Mouse (Mus musculus): ENCODE data around the gene Vti1a. TPM values are rescaled to one million over a fixed set of nuclear protein-coding genes. Genes with fewer than 3 reads are reported as not detected.
A peak's percentile ranks its signal among the peaks of the same experiment; 100 is the strongest.

Gene Vti1a
- polyA plus RNA-seq, 1 experiment from 2014 or later: 12.8 TPM

DNA sequence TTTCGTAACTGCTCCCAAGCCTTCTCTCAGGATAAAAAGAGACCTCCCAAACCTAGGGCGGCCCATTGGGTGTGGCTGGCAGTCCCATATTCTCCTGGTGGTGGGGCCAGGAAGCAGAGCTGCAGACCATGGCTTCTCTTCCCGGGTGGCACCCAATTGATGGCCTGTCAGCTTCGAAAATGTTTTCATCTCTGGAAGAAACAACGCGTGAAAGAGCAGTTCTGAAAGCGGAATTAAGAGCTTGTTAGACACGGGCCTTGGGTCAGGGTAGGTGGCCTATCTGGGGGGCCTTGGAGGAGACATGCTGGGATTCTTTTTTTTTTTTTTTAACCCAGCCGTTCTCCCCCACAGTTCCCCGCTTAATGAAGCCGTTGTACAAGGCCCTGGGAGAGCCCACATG lies 326.3 kb downstream of the Vti1a start:
- 72% methylated on average over 11 of the region's 11 CpGs for WGBS (ENCODE audit: insufficient replicate concordance)
- no peak overlapping the region for H3K9ac ChIP-seq (ENCODE audit: low read depth, low read length)
- H3K4me3 ChIP-seq (ENCODE audit: low read depth, low read length): no peak overlapping the region
- no peak overlapping the region for H3K27ac ChIP-seq (ENCODE audit: low read length)
- no peaks in the 10 kb centered on the region for H3K9me3 ChIP-seq (replicated peaks; ENCODE audit: control insufficient read depth, low read length)
- no peaks in the 10 kb centered on the region for H3K36me3 ChIP-seq (ENCODE audit: control insufficient read depth, insufficient read depth)
- ATAC-seq (ENCODE audit: low read depth): no peak
- H3K4me1 ChIP-seq (ENCODE audit: control insufficient read depth, low read depth, low read length): peaks cover 6% of the 10 kb centered on the region
- no peak overlapping the region for H3K4me2 ChIP-seq (ENCODE audit: low read depth, low read length)
- H3K27me3 ChIP-seq (ENCODE audit: control insufficient read depth, insufficient read depth, low read depth, low read length): no peaks in the 10 kb centered on the region

DNA sequence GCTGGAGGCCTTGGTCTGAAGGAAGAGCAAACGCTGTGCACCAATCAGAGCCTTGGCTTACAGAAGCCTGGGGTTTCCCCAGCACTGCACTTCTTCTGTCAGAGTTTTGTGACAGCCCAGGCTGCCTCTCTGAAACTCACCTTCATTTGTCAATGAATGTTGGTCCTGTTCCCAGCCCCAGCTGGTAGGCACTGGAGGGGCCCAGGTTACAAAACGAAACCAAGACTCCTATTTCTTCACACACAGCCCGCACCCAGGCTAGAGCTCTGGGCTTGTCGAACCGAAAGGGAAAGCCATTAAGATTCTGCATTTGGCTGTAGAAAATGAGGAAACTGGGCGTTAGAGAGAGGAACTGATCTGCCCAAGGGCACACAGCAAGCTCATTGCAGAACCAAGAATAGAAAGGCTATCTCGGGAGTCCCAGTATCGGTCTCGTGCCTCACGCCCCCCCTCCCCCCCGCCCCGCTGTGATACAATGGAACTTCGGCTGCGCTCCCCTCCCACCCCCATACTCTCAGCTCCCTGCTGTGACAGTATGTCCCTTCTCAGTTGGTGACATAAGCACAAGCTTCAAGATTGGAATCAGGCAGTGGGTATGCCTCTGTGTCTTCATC lies 327.3 kb downstream of the Vti1a start:
- Histone ChIP-seq H3K4me1 (ENCODE audit: control insufficient read depth, low read depth, low read length) (peaks cover 6% of the 10 kb centered on the region), H3K9me3 (replicated peaks; ENCODE audit: control insufficient read depth, low read length) (no peaks in the 10 kb centered on the region), H3K27ac (ENCODE audit: low read length) (peak overlapping the region; percentile 66), H3K36me3 (ENCODE audit: control insufficient read depth, insufficient read depth) (no peaks in the 10 kb centered on the region), H3K27me3 (ENCODE audit: control insufficient read depth, insufficient read depth, low read depth, low read length) (no peaks in the 10 kb centered on the region), H3K4me2 (ENCODE audit: low read depth, low read length) (peak overlapping the region; percentile 63), H3K9ac (ENCODE audit: low read depth, low read length) (peak overlapping the region; percentile 55), H3K4me3 (ENCODE audit: low read depth, low read length) (peak overlapping the region; percentile 59)
- under 1% methylated on average over 13 of the region's 14 CpGs for WGBS (ENCODE audit: insufficient replicate concordance)
- peak; percentile 74 for ATAC-seq (ENCODE audit: low read depth)

DNA sequence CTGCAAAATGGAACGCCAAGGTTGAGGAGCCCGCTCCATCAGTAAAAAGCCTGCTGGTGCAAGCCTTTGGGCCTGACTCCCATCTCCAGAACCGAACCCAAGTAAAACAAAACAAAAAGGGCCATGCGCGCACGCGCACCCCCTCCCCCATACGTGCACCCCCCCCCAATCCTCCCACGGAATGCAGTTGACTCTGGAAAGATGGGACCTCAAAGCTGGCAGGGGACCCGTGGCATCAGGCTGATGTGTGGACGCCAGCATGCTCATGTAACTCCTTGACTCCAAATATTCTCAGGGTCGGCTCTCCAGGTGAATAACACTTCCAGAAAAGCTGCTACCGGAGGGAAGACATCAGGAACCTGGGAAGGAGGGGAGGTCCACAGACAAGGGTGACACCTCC lies 327.8 kb downstream of the Vti1a start:
- WGBS (ENCODE audit: insufficient replicate concordance): 54% methylated on average over 13 of the region's 13 CpGs
- peak overlapping the region; percentile 66; the same call in 1 of the 2 replicates for H3K27ac ChIP-seq (ENCODE audit: low read length)
- no peak overlapping the region; the same call in 1 of the 2 replicates for H3K9ac ChIP-seq (ENCODE audit: low read depth, low read length)
- H3K36me3 ChIP-seq (ENCODE audit: control insufficient read depth, insufficient read depth): no peaks in the 10 kb centered on the region
- peak overlapping the region; percentile 63 for H3K4me2 ChIP-seq (ENCODE audit: low read depth, low read length)
- H3K9me3 ChIP-seq (replicated peaks; ENCODE audit: control insufficient read depth, low read length): no peaks in the 10 kb centered on the region
- H3K4me3 ChIP-seq (ENCODE audit: low read depth, low read length): peak overlapping the region; percentile 59
- peaks cover 6% of the 10 kb centered on the region for H3K4me1 ChIP-seq (ENCODE audit: control insufficient read depth, low read depth, low read length)
- H3K27me3 ChIP-seq (ENCODE audit: control insufficient read depth, insufficient read depth, low read depth, low read length): no peaks in the 10 kb centered on the region
- no peak for ATAC-seq (ENCODE audit: low read depth)

DNA sequence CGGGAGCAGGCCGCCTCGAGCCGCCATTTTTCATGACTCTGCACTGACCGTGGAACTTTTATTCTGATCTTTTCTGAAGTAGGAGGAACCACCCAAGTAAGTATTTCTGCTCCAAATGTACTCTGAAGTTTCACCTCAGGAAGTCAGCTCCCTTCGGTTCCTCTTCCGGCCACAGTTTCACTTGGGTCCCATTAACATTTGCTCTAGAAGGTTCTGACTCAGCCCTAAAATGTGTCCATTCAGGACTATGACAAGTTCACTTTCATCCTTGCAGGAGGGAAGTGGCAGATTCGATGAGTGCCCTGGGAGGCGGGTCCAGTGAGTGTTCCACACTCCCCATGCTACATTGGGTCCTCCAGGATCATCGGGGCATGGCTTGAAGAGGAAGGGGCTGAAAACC lies 333.3 kb downstream of the Vti1a start:
- H3K9me3 ChIP-seq (replicated peaks; ENCODE audit: control insufficient read depth, low read length): no peaks in the 10 kb centered on the region
- H3K27me3 ChIP-seq (ENCODE audit: control insufficient read depth, insufficient read depth, low read depth, low read length): no peaks in the 10 kb centered on the region
- no peak overlapping the region for H3K27ac ChIP-seq (ENCODE audit: low read length)
- no peak overlapping the region for H3K4me2 ChIP-seq (ENCODE audit: low read depth, low read length)
- no peak overlapping the region for H3K9ac ChIP-seq (ENCODE audit: low read depth, low read length)
- peaks cover 3% of the 10 kb centered on the region for H3K4me1 ChIP-seq (ENCODE audit: control insufficient read depth, low read depth, low read length)
- no peak for ATAC-seq (ENCODE audit: low read depth)
- WGBS (ENCODE audit: insufficient replicate concordance): 63% methylated on average over 10 of the region's 10 CpGs
- no peaks in the 10 kb centered on the region for H3K36me3 ChIP-seq (ENCODE audit: control insufficient read depth, insufficient read depth)
- no peak overlapping the region for H3K4me3 ChIP-seq (ENCODE audit: low read depth, low read length)

DNA sequence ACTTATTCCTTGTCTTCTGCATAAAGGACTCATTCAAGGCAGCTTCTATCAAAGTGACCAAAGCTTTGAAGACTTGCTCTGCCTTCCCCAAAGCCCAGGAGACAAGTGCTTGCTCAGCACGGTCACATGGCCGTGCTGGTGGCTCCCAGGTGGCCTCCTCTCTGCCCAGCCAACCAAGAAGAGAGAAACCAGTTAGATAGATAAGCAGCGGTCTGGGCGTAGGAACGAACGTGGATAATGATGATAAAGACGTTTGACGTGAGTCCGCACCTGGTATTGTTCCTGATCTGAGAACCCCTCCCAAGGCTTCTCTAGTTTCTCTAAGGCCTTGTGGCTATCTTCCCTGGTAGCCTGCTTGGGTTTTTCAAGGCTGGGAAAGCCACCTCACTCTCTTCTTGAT lies 334.9 kb downstream of the Vti1a start:
- ATAC-seq (ENCODE audit: low read depth): peak; percentile 78
- 28% methylated on average over 9 of the region's 9 CpGs for WGBS (ENCODE audit: insufficient replicate concordance)

DNA sequence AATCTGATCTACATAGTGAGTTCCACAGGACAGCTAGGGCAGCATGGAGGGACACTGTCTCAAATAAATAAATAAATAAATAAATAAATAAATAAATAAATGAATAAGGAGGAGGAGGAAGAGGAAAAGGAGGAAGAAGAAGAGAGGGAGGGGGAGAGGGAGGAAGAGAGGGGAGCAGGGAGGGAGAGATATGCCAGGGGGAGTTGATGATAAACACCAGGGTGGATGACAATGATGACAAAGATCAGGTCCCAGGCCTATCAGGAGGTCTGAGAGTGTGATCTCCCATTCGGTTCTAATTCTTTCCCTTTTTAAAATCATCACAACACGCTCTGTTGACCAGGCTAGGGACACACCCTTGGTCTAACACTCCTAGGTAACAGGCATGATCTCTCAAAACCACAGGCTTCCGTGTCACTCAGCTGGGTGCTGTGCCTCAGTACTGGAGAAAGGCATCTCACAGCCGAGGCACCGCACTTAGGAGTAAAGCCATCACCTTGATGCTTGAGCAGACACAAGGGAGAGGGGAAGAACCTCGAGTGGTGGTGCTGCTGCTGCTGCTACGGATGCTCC lies 336.7 kb downstream of the Vti1a start:
- no peak for ATAC-seq (ENCODE audit: low read depth)
- no peak overlapping the region for H3K27ac ChIP-seq (ENCODE audit: low read length)
- H3K4me2 ChIP-seq (ENCODE audit: low read depth, low read length): no peak overlapping the region
- WGBS (ENCODE audit: insufficient replicate concordance): 54% methylated on average over 7 of the region's 7 CpGs
- no peaks in the 10 kb centered on the region for H3K36me3 ChIP-seq (ENCODE audit: control insufficient read depth, insufficient read depth)
- H3K27me3 ChIP-seq (ENCODE audit: control insufficient read depth, insufficient read depth, low read depth, low read length): no peaks in the 10 kb centered on the region
- peaks cover 3% of the 10 kb centered on the region for H3K4me1 ChIP-seq (ENCODE audit: control insufficient read depth, low read depth, low read length)
- H3K9me3 ChIP-seq (replicated peaks; ENCODE audit: control insufficient read depth, low read length): no peaks in the 10 kb centered on the region
- H3K9ac ChIP-seq (ENCODE audit: low read depth, low read length): no peak overlapping the region
- no peak overlapping the region for H3K4me3 ChIP-seq (ENCODE audit: low read depth, low read length)

More for the DNA sequence above, 334.9 kb downstream of the Vti1a start:
- Histone ChIP-seq H3K9me3 (replicated peaks; ENCODE audit: control insufficient read depth, low read length) (no peaks in the 10 kb centered on the region), H3K36me3 (ENCODE audit: control insufficient read depth, insufficient read depth) (no peaks in the 10 kb centered on the region), H3K4me1 (ENCODE audit: control insufficient read depth, low read depth, low read length) (peaks cover 3% of the 10 kb centered on the region), H3K27ac (ENCODE audit: low read length) (no peak overlapping the region), H3K27me3 (ENCODE audit: control insufficient read depth, insufficient read depth, low read depth, low read length) (no peaks in the 10 kb centered on the region), H3K4me3 (ENCODE audit: low read depth, low read length) (no peak overlapping the region), H3K9ac (ENCODE audit: low read depth, low read length) (no peak overlapping the region), H3K4me2 (ENCODE audit: low read depth, low read length) (no peak overlapping the region)

DNA sequence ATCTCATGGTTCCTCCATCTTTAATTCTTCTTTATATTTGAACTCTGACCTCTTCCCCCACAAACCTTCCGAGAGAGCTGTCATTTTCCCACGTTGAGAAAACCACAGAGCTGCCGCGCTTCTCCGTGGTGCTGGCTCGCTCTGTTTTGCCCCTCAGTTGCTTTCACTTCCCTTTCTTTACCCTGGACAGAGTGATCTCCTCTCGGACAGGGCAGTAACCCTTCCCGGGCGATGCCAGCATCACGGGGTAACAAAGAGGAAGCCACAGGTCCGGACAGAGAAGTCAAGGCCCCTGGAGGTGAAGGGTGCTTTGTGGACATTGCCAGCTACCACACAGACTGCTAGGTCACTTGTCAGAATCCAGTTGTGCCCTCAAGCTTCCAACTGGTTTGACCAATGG lies 344.1 kb downstream of the Vti1a start:
- H3K9ac ChIP-seq (ENCODE audit: low read depth, low read length): no peak overlapping the region
- H3K4me3 ChIP-seq (ENCODE audit: low read depth, low read length): no peak overlapping the region
- no peak overlapping the region for H3K4me2 ChIP-seq (ENCODE audit: low read depth, low read length)
- 0 out of 2 replicates have a peak, but pooled peaks have one; percentile 45 for ATAC-seq (ENCODE audit: low read depth)
- no peaks in the 10 kb centered on the region for H3K9me3 ChIP-seq (replicated peaks; ENCODE audit: control insufficient read depth, low read length)
- H3K27me3 ChIP-seq (ENCODE audit: control insufficient read depth, insufficient read depth, low read depth, low read length): no peaks in the 10 kb centered on the region
- H3K36me3 ChIP-seq (ENCODE audit: control insufficient read depth, insufficient read depth): no peaks in the 10 kb centered on the region
- no peaks in the 10 kb centered on the region for H3K4me1 ChIP-seq (ENCODE audit: control insufficient read depth, low read depth, low read length)
- WGBS (ENCODE audit: insufficient replicate concordance): 24% methylated on average over 11 of the region's 11 CpGs
- no peak overlapping the region for H3K27ac ChIP-seq (ENCODE audit: low read length)

DNA sequence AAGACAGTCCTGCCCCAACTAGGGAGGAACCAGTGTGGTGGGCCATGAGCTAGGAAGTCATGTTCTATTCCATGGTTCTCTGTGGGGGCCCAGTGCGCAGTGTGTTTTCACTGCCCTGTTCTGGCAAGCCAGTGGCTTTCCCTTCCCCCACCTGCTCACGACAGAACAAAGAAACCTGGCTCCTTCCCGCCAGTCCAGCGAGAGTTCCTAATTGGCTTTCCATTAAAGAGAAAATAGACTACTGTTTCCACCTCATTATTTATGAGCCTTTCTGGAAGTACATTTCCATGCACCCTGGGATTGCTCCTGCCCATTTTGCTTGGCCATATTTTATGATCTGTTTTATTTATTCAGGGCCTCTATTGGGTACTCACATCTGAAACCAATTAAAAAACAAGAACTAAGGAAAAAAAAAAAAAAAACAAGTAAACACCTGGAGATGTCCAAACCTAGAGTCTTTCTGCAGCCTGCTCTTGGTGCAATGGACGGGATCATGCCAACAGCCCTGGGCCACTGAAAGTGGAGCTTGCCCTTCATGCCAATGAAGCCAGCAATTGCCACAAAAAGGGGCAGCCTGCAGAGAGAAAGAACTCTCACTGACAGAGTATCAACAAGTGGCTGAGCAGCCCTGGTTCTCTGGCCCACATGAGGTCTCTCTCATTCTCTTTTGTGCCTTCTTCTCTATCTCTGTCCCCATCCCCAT lies 346.6 kb downstream of the Vti1a start:
- no peaks in the 10 kb centered on the region for H3K9me3 ChIP-seq (replicated peaks; ENCODE audit: control insufficient read depth, low read length)
- no peak overlapping the region for H3K9ac ChIP-seq (ENCODE audit: low read depth, low read length)
- no peak overlapping the region for H3K27ac ChIP-seq (ENCODE audit: low read length)
- 51% methylated on average over 5 of the region's 5 CpGs for WGBS (ENCODE audit: insufficient replicate concordance)
- H3K4me3 ChIP-seq (ENCODE audit: low read depth, low read length): no peak overlapping the region
- no peak for ATAC-seq (ENCODE audit: low read depth)
- no peaks in the 10 kb centered on the region for H3K4me1 ChIP-seq (ENCODE audit: control insufficient read depth, low read depth, low read length)
- no peaks in the 10 kb centered on the region for H3K36me3 ChIP-seq (ENCODE audit: control insufficient read depth, insufficient read depth)
- no peak overlapping the region for H3K4me2 ChIP-seq (ENCODE audit: low read depth, low read length)
- H3K27me3 ChIP-seq (ENCODE audit: control insufficient read depth, insufficient read depth, low read depth, low read length): no peaks in the 10 kb centered on the region

DNA sequence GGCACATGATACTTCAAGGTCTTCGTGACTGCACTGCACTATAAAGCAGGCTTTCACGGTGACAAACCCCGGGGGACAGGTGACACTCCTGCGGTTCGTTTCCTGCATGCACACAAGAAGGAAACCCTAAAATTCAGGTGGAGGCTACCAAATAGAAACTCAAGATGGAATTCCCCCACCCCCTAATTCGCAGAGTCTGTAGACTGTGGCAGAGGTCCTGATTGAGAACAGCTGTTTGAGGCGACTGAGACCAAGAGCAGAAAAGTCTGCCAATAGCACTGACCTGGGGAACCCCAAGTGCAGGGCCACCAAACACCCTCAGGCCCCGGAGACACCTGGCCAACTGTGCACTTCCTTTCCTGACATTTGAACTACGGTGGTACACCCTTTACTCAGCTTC lies 351.7 kb downstream of the Vti1a start:
- Histone ChIP-seq H3K27ac (ENCODE audit: low read length) (no peak overlapping the region), H3K9ac (ENCODE audit: low read depth, low read length) (no peak overlapping the region), H3K36me3 (ENCODE audit: control insufficient read depth, insufficient read depth) (no peaks in the 10 kb centered on the region), H3K9me3 (replicated peaks; ENCODE audit: control insufficient read depth, low read length) (no peaks in the 10 kb centered on the region), H3K4me2 (ENCODE audit: low read depth, low read length) (no peak overlapping the region), H3K27me3 (ENCODE audit: control insufficient read depth, insufficient read depth, low read depth, low read length) (no peaks in the 10 kb centered on the region), H3K4me3 (ENCODE audit: low read depth, low read length) (no peak overlapping the region), H3K4me1 (ENCODE audit: control insufficient read depth, low read depth, low read length) (no peaks in the 10 kb centered on the region)
- no peak for ATAC-seq (ENCODE audit: low read depth)
- WGBS (ENCODE audit: insufficient replicate concordance): 61% methylated on average over 9 of the region's 9 CpGs
